Mouse (Mus musculus) granulocyte monocyte progenitor cell, adult 5-6 weeks (primary cell): ENCODE results near the gene Sap30bp. TPM values are rescaled to one million over a fixed set of nuclear protein-coding genes. Genes with fewer than 3 reads are reported as not detected.

Source experiments
- ATAC-seq: replicated peaks from 2 replicates; pipeline ENCODE4 v1.8.0; 2016; ENCODE audit warnings: mild to moderate bottlenecking, moderate TSS enrichment, inconsistent platforms; ENCODE audit not compliant: poor library complexity, severe bottlenecking
- total RNA-seq, 2 experiments: library from RNA; stranded (forward) in 1 of 2; stranded (reverse) in 1 of 2; fragments of 200-712, 200-1000 nt in 1 of 2; fragments of >200 nt in 1 of 2; fragmentation: Nextera tagmentation in 1 of 2; gene quantifications; 2 replicates each; pipeline ENCODE4 v1.2.3; 2014 to 2017

Sap30bp gene
- total RNA-seq, 2 experiments from 2014 or later = 44.5 to 145 TPM

- ATAC-seq = no peak
These were observed 28.7 kb upstream of the Sap30bp start for GRCm38 (mm10) chr11:115904231-115904955.

- no peak for ATAC-seq
These were observed 27.9 kb upstream of the Sap30bp start for GRCm38 (mm10) chr11:115904956-115905790.

- no peak for ATAC-seq
These were observed 27.0 kb upstream of the Sap30bp start for GRCm38 (mm10) chr11:115906116-115906515.

- ATAC-seq = no peak
These were observed 26.6 kb upstream of the Sap30bp start for GRCm38 (mm10) chr11:115906521-115906920.

- ATAC-seq = peak; percentile 43
These were observed 21.9 kb upstream of the Sap30bp start for GRCm38 (mm10) chr11:115911134-115911561.

- ATAC-seq = peak; percentile 66
These were observed 21.3 kb upstream of the Sap30bp start, which contains the start of gene Smim6 for GRCm38 (mm10) chr11:115911632-115912376. TSS of gene Smim6 (plus strand) at chr11:115912017.

GRCm38 (mm10) chr11:115916579-115916978 is 16.5 kb upstream of the Sap30bp start:
- ATAC-seq = no peak

- no peak for ATAC-seq
These were observed 14.4 kb upstream of the Sap30bp start for GRCm38 (mm10) chr11:115918637-115919036.

- no peak for ATAC-seq
These were observed 14.0 kb upstream of the Sap30bp start for GRCm38 (mm10) chr11:115919073-115919472.

- ATAC-seq = peak; percentile 55
These were observed 12.8 kb upstream of the Sap30bp start for GRCm38 (mm10) chr11:115920110-115920818.

GRCm38 (mm10) chr11:115921986-115922385 is 11.1 kb upstream of the Sap30bp start:
- ATAC-seq = no peak

GRCm38 (mm10) chr11:115929031-115929430 is 4.1 kb upstream of the Sap30bp start:
- peak; percentile 26; the same call in 1 of the 2 replicates for ATAC-seq

GRCm38 (mm10) chr11:115929818-115930217 is 3.3 kb upstream of the Sap30bp start:
- ATAC-seq = peak; percentile 25; the same call in 1 of the 2 replicates

- ATAC-seq = no peak
These were observed 1.8 kb upstream of the Sap30bp start for GRCm38 (mm10) chr11:115931235-115931634.

- no peak for ATAC-seq
These were observed 647 bp downstream of the Sap30bp start for GRCm38 (mm10) chr11:115933747-115934110.

- peak; percentile 56 for ATAC-seq
These were observed 6.7 kb downstream of the Sap30bp start for GRCm38 (mm10) chr11:115939690-115940329.

GRCm38 (mm10) chr11:115941980-115942379 is 8.9 kb downstream of the Sap30bp start:
- no peak for ATAC-seq

- no peak for ATAC-seq
These were observed 12.2 kb downstream of the Sap30bp start for GRCm38 (mm10) chr11:115945247-115945646.

GRCm38 (mm10) chr11:115946221-115946828 is 13.2 kb downstream of the Sap30bp start:
- ATAC-seq = no peak
